Mouse (Mus musculus) C2C12 (cell line): ENCODE measurements around the gene Fut9.

ENCODE experiments used
- CTCF ChIP-seq: IDR thresholded peaks from one replicate; pipeline ENCODE4 v1.5.1; 2011; ENCODE audit not compliant: control insufficient read depth, insufficient read depth, insufficient read length
- MAX ChIP-seq: IDR thresholded peaks from one replicate; pipeline ENCODE4 v1.6.1; 2011; ENCODE audit warnings: mild to moderate bottlenecking, control low read depth
- MYOD1 ChIP-seq: IDR thresholded peaks from one replicate; pipeline ENCODE4 v1.6.1; 2011; ENCODE audit warnings: low read depth; ENCODE audit not compliant: control insufficient read depth, insufficient read length
- USF1 ChIP-seq: IDR thresholded peaks from one replicate; pipeline ENCODE4 v1.6.1; 2011; ENCODE audit warnings: low read depth, mild to moderate bottlenecking, control low read depth, moderate library complexity

DNA sequence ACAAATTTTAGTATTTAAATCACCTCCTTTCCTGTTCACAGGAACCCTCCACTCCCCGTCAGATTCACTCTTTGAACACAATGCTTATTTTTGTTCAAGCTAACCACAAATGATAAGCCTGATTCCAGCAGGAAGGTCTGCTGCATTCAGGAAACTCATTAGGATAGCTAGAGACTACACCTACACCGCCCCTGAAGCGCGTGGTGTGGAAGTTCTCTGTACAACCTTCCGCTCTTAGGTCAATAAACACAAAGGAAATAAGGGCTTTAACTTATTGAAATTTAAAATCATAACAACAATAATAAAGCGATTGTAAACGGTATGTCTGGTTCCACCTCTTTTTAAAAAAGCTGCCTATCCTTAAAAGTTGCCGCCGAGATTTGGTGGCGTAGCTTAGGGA is 1.6 kb downstream of the Fut9 start:
- TF ChIP-seq CTCF (no peak), MAX (no peak), USF1 (no peak), MYOD1 (no peak)
